Mouse (Mus musculus) midbrain, embryonic 16.5 days (tissue): Measurements from ENCODE around the gene Htra1. TPM values are rescaled to one million over a fixed set of nuclear protein-coding genes. Genes with fewer than 3 reads are reported as not detected.

ENCODE experiments used
- ATAC-seq: fragments of 200-750 bp; cut with Nextera tagmentation; 2 replicates; pipeline ENCODE4 v1.8.0; 2017; ENCODE audit warnings: moderate TSS enrichment
- H3K27ac ChIP-seq: fragments of 300-500 bp; sonication (generic); 2 replicates; pipeline ENCODE4 v1.5.1; 2014; ENCODE audit warnings: mild to moderate bottlenecking, low read length, mixed read lengths
- H3K27me3 ChIP-seq: fragments of 300-500 bp; sonication (generic); 2 replicates; pipeline ENCODE4 v1.6.1; 2014; ENCODE audit warnings: low read depth, low read length, mixed read lengths; ENCODE audit not compliant: control insufficient read depth, insufficient read depth
- H3K36me3 ChIP-seq: fragments of 300-500 bp; sonication (generic); 2 replicates; pipeline ENCODE4 v1.6.1; 2014; ENCODE audit warnings: mild to moderate bottlenecking, low read length, moderate library complexity, mixed read lengths; ENCODE audit not compliant: control insufficient read depth, insufficient read depth
- H3K4me1 ChIP-seq: fragments of 300-500 bp; sonication (generic); 2 replicates; pipeline ENCODE4 v1.6.1; 2014; ENCODE audit warnings: mild to moderate bottlenecking, low read length, mixed read lengths; ENCODE audit not compliant: control insufficient read depth, insufficient read depth
- H3K4me2 ChIP-seq: fragments of 300-500 bp; sonication (generic); 2 replicates; pipeline ENCODE4 v1.6.1; 2014; ENCODE audit warnings: mild to moderate bottlenecking, low read length, mixed read lengths
- H3K4me3 ChIP-seq: fragments of 300-500 bp; sonication (generic); 2 replicates; pipeline ENCODE4 v1.5.1; 2014; ENCODE audit warnings: low read depth, mild to moderate bottlenecking, low read length, moderate library complexity, mixed read lengths
- H3K9ac ChIP-seq: fragments of 300-500 bp; sonication (generic); 2 replicates; pipeline ENCODE4 v1.6.1; 2014; ENCODE audit warnings: low read depth, low read length, mixed read lengths
- H3K9me3 ChIP-seq: fragments of 300-500 bp; sonication (generic); replicated peaks from 2 replicates; pipeline ENCODE4 v1.6.1; 2014; ENCODE audit warnings: mild to moderate bottlenecking, low read length, mixed read lengths; ENCODE audit not compliant: control insufficient read depth, poor library complexity, severe bottlenecking
- WGBS: fragments of 180-500 bp; shearing (Covaris S2); extraction: QIAGEN DNeasy Blood & Tissue Kit; methylation state at CpG from one replicate; pipeline ENCODE4 v1.1.7; 2014; 5-methylcytosine and 5-hydroxymethylcytosine counted together
- polyA plus RNA-seq: library from polyadenylated mRNA; unstranded; fragments of >200 nt; fragmentation: Nextera tagmentation; extraction: Ambion mirVana; gene quantifications from 2 replicates; pipeline ENCODE4 v1.2.1, GENCODE M21; 2015

Htra1 gene
- 15.5 and 15.6 TPM in 2 replicates for polyA plus RNA-seq

DNA sequence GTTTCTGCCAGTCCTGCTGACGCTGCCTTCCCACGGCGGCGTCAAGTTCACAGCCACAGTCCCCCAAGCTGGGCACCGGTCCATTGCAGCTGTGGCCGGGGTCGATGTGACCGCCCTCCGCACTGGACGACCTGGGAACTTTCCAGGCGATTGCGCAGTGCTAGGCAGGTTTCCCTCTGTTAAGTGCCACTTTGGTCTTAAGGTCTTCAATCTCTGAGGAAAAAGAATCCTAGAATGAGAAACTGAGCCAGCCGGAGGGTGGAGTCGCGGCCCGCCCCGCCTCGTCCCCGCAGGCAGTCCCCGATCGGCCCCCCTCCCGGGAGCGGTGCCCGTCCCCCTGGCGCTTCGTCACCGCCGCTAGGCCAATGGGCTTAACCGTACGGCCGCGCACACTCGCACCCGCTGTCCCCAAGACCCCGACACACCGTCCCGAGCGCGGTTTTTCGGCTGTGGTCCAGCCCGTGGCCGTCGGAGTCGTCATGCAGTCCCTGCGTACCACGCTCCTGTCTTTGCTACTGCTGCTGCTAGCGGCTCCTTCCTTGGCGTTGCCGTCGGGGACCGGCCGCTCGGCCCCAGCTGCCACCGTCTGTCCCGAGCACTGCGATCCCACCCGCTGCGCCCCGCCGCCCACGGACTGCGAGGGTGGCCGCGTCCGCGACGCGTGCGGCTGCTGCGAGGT, at the start of gene Htra1:
Gene Htra1, plus strand, starts transcription at position 319 of the 679 bp plus-strand sequence.
- H3K9ac ChIP-seq = peak within 1 kb of the TSS; percentile 57; the same call in 1 of the 2 replicates
- under 1% methylated on average over 66 of the region's 70 CpGs for WGBS
- H3K27me3 ChIP-seq = peaks cover 52% of the 10 kb centered on the region
- H3K27ac ChIP-seq = no peak within 1 kb of the TSS
- H3K4me2 ChIP-seq = peak within 1 kb of the TSS; percentile 73
- peak within 1 kb of the TSS; percentile 38 for H3K4me3 ChIP-seq
- peaks cover 12% of the 10 kb centered on the region for H3K4me1 ChIP-seq
- H3K36me3 ChIP-seq = no peaks in the 10 kb centered on the region
- ATAC-seq = 0 out of 2 replicates have a peak, but pooled peaks have one; percentile 45
- no peaks in the 10 kb centered on the region for H3K9me3 ChIP-seq

DNA sequence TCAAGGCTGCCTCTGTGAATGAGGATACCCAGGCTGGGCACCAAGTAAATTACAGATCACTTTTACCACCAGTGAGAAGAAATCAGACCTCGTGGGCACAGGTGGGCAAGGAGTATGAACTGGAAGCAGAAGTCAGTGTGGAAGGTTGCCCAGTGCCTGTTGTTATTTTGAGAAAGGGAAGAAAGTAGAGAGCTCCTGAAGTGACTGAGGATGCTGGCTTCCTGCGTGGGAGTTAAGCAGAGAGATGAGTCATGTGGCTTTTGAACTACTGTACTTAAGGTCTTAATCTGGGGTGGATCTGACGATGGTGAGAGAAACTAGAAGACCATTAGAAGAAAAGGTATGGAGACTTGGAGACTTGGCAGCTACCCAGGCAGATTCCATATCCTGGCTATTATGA, 49.7 kb upstream of the Htra1 start:
- peaks cover 6% of the 10 kb centered on the region; the same call in 1 of the 2 replicates for H3K4me1 ChIP-seq
- ATAC-seq = no peak
- no peaks in the 10 kb centered on the region for H3K9me3 ChIP-seq
- no peak overlapping the region for H3K4me2 ChIP-seq
- H3K9ac ChIP-seq = no peak overlapping the region
- H3K36me3 ChIP-seq = peaks cover 8% of the 10 kb centered on the region; the same call in 1 of the 2 replicates
- no peaks in the 10 kb centered on the region for H3K27me3 ChIP-seq
- H3K4me3 ChIP-seq = no peak overlapping the region
- H3K27ac ChIP-seq = no peak overlapping the region
- 81% methylated on average over 3 of the region's 3 CpGs for WGBS

DNA sequence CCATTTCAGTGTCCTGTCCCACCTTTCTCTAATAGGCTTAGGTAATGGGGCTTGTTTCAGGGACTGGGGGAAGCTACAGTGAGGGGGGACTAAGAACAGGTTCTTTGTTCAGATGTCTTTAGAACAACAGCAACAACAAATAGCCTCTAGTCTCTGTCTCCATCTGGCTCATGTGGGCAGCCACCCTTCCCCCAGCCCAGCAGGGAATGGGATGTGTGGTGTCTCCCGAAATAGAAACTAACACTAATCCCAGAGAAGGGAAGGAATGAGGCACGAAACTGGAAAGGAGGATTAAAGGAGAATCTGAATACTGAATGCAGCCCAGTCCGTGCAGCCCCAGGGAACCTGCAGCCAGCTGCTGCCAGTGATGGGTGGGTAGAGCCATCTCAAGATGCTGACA, 48.0 kb upstream of the Htra1 start:
- no peak overlapping the region for H3K9ac ChIP-seq
- H3K4me3 ChIP-seq = no peak overlapping the region
- H3K36me3 ChIP-seq = peaks cover 10% of the 10 kb centered on the region; the same call in 1 of the 2 replicates
- H3K9me3 ChIP-seq = no peaks in the 10 kb centered on the region
- H3K27me3 ChIP-seq = no peaks in the 10 kb centered on the region
- H3K4me1 ChIP-seq = peaks cover 6% of the 10 kb centered on the region; the same call in 1 of the 2 replicates
- WGBS = 5% methylated on average over 3 of the region's 3 CpGs
- H3K4me2 ChIP-seq = no peak overlapping the region
- no peak overlapping the region for H3K27ac ChIP-seq
- ATAC-seq = no peak

DNA sequence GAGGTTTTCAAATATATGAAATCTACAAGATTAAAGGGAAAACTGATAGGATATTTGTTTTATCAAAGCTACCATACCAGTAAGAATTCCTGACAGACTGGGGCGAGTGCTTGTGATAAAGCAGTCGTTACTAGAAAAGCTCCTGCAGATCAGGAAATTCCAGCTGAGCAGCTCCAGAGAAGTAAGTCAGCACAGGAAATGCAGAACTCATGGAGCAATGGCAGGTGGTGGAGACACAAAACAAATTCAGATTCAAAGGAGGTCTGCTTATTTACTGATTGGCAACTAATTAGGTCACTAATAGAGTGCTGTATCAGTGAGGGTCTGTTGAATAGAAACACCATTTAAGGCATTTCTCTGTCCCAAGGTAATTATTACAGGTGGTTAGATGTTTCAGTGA, 45.0 kb upstream of the Htra1 start:
- ATAC-seq = no peak
- Histone ChIP-seq H3K36me3 (peaks cover 11% of the 10 kb centered on the region; the same call in 1 of the 2 replicates), H3K9me3 (no peaks in the 10 kb centered on the region), H3K4me1 (peaks cover 6% of the 10 kb centered on the region; the same call in 1 of the 2 replicates), H3K4me2 (no peak overlapping the region), H3K9ac (no peak overlapping the region), H3K27ac (no peak overlapping the region), H3K27me3 (no peaks in the 10 kb centered on the region), H3K4me3 (no peak overlapping the region)
- 51% methylated on average over 2 of the region's 2 CpGs for WGBS

DNA sequence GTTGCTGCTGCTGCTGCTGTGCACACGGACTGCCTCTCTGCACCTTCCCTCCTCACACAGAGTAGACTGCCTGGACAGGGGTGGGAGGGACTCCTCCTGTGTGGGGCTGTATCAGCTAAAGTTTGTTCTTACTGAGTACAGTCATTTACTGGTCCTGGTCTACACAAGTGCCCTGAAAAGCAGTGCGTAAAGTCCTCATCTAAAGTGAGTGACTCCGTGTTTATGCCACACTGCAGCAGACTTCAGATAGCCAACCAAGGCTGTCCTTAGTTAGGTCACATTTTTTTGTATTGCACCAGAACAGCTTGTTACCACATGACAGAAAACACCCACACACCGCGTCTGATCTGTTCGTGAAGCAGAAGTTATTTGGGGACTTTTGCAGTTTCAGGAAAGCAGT, 42.9 kb upstream of the Htra1 start:
- Histone ChIP-seq H3K36me3 (peaks cover 8% of the 10 kb centered on the region; the same call in 1 of the 2 replicates), H3K27me3 (no peaks in the 10 kb centered on the region), H3K9ac (no peak overlapping the region), H3K27ac (no peak overlapping the region), H3K4me3 (no peak overlapping the region), H3K9me3 (no peaks in the 10 kb centered on the region), H3K4me2 (no peak overlapping the region), H3K4me1 (peaks cover 3% of the 10 kb centered on the region; the same call in 1 of the 2 replicates)
- WGBS = 86% methylated on average over 6 of the region's 6 CpGs
- no peak for ATAC-seq

DNA sequence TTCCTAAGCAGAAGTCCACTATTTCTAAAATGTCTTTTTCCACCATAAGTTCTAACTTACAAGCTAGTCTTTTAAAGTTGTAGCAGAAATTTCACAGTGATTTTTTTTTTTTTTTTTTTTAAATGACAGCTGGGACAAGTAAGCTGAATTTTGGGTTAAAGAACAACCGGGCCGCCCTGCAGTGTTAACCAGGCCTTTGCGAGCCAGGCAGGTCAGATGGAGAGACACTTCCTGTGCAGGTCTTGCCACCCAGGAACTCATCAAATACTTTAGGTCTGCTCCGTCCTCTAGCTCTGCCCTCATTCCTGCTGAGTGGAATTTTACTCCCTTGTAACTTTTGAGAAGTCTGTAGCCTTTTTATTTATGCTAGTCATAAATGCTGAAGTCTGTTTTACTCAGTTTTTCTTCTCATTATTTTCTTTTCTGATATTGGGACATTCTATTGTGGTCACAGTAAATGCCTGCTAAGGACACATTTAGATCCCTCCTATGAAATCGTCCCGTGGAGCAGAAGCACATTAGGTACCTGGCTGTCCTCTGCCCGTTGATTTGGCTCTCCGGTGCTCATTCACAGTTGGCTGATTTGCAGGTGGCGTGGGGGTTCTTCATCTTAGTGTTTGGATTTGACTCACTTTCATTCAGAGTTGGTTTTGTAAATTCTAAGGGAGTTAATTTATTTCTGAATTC, 40.8 kb upstream of the Htra1 start:
- H3K4me1 ChIP-seq = no peaks in the 10 kb centered on the region
- no peak for ATAC-seq
- H3K4me3 ChIP-seq = no peak overlapping the region
- peaks cover 8% of the 10 kb centered on the region; the same call in 1 of the 2 replicates for H3K36me3 ChIP-seq
- H3K9ac ChIP-seq = no peak overlapping the region
- no peaks in the 10 kb centered on the region for H3K9me3 ChIP-seq
- no peaks in the 10 kb centered on the region for H3K27me3 ChIP-seq
- WGBS = 58% methylated on average over 9 of the region's 9 CpGs
- no peak overlapping the region for H3K4me2 ChIP-seq
- H3K27ac ChIP-seq = no peak overlapping the region

DNA sequence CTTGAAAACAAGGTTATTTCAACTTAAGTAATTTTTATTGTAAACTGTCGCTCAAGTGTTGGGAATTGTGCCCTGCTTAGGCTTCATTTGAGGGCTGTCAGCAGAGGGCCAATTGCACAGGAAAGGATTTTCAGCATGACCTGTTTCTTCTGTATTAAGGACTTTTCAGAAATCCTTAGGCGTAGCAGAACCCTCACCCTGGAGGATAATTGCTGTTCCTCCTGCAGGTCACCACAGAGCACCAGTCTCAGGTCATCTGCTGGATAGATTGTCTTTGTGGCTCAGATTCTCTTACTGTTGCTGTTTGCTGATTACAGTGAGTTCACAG, 40.3 kb upstream of the Htra1 start:
- Histone ChIP-seq H3K27ac (no peak overlapping the region), H3K4me1 (no peaks in the 10 kb centered on the region), H3K4me3 (no peak overlapping the region), H3K9ac (no peak overlapping the region), H3K4me2 (no peak overlapping the region), H3K36me3 (peaks cover 8% of the 10 kb centered on the region; the same call in 1 of the 2 replicates), H3K27me3 (no peaks in the 10 kb centered on the region), H3K9me3 (no peaks in the 10 kb centered on the region)
- ATAC-seq = no peak
- 46% methylated on average over 2 of the region's 2 CpGs for WGBS

DNA sequence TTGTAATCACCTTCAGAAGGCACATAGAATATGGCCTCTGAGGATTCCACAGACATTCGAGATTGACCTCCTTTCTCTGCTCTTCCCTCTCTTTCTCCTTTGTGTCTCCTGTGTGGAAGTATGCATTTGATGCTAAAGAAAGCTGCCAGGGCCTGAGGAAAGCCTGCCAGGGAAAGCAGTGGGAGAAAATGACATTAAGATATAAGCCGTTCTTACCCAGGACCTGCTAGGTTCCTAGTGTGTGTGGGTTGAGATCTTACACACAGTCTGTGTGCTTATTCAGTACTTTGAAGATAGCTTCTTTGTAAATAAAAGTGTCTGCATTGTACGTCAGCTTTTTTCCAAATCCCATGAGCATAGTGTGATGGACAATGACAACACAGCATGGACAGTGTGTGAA, 39.8 kb upstream of the Htra1 start:
- no peak overlapping the region for H3K9ac ChIP-seq
- ATAC-seq = no peak
- H3K4me2 ChIP-seq = no peak overlapping the region
- no peaks in the 10 kb centered on the region for H3K9me3 ChIP-seq
- H3K4me3 ChIP-seq = no peak overlapping the region
- H3K4me1 ChIP-seq = no peaks in the 10 kb centered on the region
- H3K36me3 ChIP-seq = peaks cover 8% of the 10 kb centered on the region; the same call in 1 of the 2 replicates
- H3K27ac ChIP-seq = no peak overlapping the region
- WGBS = 62% methylated on average over 3 of the region's 3 CpGs
- no peaks in the 10 kb centered on the region for H3K27me3 ChIP-seq

DNA sequence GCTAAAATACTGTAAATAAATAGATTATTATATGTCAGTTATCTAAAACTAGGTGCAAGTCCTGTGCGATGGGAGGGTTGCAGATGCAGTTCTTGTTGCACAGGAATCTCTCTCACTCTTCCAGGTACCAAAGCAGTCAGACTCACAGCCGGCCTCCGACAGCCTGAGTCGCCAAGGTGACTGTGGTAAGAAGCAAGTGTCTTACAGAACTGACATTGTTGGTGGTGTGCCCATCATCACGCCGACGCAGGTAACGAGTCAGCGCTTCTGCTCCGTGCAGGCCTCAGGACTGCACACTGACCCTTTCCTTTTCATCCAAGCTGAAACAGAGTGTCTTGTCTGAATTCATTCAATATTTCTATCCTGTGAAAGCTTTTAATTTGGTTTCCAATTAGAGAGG, 38.7 kb upstream of the Htra1 start:
- H3K4me2 ChIP-seq = no peak overlapping the region
- no peaks in the 10 kb centered on the region for H3K9me3 ChIP-seq
- H3K4me3 ChIP-seq = no peak overlapping the region
- H3K36me3 ChIP-seq = peaks cover 10% of the 10 kb centered on the region
- ATAC-seq = no peak
- no peak overlapping the region for H3K27ac ChIP-seq
- no peaks in the 10 kb centered on the region for H3K27me3 ChIP-seq
- H3K9ac ChIP-seq = no peak overlapping the region
- H3K4me1 ChIP-seq = no peaks in the 10 kb centered on the region
- 90% methylated on average over 10 of the region's 10 CpGs for WGBS
